Mouse (Mus musculus): Measurements from ENCODE around the gene Ctbp2. TPM values are rescaled to one million over a fixed set of nuclear protein-coding genes. Genes with fewer than 3 reads are reported as not detected.
A peak's percentile ranks its signal among the peaks of the same experiment; 100 is the strongest.

Ctbp2 gene
- polyA plus RNA-seq, 1 experiment from 2014 or later = 87.4 TPM

DNA sequence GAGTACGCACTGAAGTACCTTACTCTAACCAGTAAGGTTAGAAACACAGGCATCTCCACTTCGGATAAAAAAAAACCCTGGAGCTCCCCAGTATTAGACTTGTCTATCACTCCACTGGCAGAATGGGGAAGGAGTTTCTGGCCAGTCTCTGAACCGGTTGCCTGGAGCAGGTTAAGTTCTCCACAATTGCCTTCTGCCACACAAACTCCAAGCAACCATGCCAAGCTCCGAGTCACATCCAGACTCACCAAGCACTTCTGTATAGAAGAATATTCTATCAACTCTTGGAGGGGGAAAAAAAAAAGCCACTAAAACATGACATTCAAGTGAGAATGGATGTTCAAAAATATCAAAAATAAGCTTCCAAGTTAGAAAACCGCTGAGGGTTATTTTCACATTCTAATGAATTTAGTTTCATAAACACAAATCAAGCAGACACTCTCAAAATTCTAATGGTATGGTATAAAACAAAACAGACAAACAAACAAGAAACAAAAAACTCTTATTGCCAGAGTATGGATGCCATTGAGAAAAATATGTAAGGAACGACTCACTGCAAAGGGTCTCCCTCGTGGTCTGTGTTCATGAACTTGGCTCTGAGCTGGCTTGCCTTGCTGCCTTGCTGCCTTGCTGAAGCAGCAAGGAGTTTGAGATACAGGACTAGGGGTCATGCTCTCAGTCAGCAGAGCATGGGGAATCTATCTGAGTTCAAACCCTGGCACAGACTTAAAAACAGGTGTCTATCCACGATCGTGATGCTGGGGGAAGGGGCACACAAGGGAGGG is 29.3 kb downstream of the Ctbp2 start:
- H3K27ac ChIP-seq (replicated peaks) = no peak overlapping the region
- peaks cover 37% of the 10 kb centered on the region for H3K4me1 ChIP-seq
- no peak overlapping the region for H3K4me2 ChIP-seq (replicated peaks)
- ATAC-seq (replicated peaks) = no peak
- no peak overlapping the region for H3K4me3 ChIP-seq
- H3K27me3 ChIP-seq = no peaks in the 10 kb centered on the region
- H3K36me3 ChIP-seq = no peaks in the 10 kb centered on the region
- H3K9me3 ChIP-seq = no peaks in the 10 kb centered on the region
- H3K9ac ChIP-seq (replicated peaks) = no peak overlapping the region
- WGBS = 76% methylated on average over 9 of the region's 9 CpGs

DNA sequence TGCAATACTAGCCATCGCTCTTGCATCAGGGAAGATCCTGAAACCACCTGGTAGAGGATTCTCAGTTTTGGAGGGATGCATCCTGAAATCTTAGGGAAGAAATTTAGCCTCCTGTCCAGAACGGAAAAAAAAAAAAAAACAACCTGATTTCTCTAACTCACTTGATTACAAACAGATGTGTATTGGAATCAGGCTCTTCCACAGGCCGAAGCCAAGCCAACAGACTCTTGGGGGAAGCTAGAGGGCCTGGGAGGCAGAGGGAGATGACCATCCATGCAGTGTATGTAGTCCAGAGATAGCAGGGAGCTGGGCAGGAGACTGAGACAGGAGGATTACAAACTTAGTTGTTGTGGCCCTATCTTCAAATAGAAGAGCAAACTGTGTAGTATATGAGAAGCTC is 30.0 kb downstream of the Ctbp2 start:
- no peak for ATAC-seq (replicated peaks)
- Histone ChIP-seq H3K36me3 (no peaks in the 10 kb centered on the region), H3K27ac (replicated peaks) (no peak overlapping the region), H3K9me3 (no peaks in the 10 kb centered on the region), H3K4me1 (peaks cover 37% of the 10 kb centered on the region), H3K4me3 (no peak overlapping the region), H3K4me2 (replicated peaks) (no peak overlapping the region), H3K9ac (replicated peaks) (no peak overlapping the region), H3K27me3 (no peaks in the 10 kb centered on the region)
- 96% methylated on average over 3 of the region's 3 CpGs for WGBS

DNA sequence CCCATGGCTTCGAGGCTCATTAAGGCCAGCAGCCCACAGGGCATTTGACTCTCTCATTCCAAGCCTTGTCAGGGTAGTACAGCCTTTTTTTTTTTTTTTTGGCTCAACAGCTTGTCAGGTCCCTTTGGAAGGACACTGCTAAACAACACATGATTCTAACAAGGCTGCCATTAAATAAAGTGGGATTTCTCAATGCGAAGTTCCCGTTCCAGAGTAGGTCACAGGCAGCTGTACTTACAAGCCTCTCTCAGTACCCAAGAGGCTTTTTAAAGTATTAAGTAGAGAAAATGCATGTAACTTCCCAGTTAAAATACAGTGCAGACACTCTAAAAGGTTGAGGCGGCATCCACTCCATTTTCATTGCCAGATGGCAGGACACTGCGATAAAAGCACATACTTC is 30.4 kb downstream of the Ctbp2 start:
- ATAC-seq (replicated peaks) = no peak
- no peak overlapping the region for H3K9ac ChIP-seq (replicated peaks)
- H3K27me3 ChIP-seq = no peaks in the 10 kb centered on the region
- H3K4me3 ChIP-seq = no peak overlapping the region
- H3K4me1 ChIP-seq = peaks cover 38% of the 10 kb centered on the region
- no peaks in the 10 kb centered on the region for H3K9me3 ChIP-seq
- H3K27ac ChIP-seq (replicated peaks) = no peak overlapping the region
- WGBS = 74% methylated on average over 5 of the region's 5 CpGs
- no peak overlapping the region for H3K4me2 ChIP-seq (replicated peaks)
- H3K36me3 ChIP-seq = no peaks in the 10 kb centered on the region

DNA sequence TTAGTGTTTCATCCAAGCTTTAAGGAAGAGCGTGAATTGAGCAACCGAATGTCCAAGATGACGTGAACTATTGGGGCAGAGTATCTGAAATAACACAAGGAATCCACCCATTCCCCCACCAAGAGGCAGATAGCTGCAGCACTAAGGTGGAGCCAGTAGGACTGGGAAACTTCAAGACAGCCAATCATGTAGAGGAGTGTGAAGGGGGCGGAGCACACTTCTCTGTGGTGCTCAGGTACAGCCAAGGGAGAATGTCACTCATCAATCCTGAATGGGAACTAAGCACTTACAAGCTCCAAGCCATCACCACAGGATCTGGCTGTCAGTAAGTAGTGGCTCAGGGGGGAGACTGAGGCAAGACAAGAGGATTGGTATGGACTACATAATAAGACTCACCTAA is 33.5 kb downstream of the Ctbp2 start:
- Histone ChIP-seq H3K36me3 (no peaks in the 10 kb centered on the region), H3K9me3 (no peaks in the 10 kb centered on the region), H3K4me1 (peaks cover 48% of the 10 kb centered on the region), H3K4me3 (no peak overlapping the region), H3K27ac (replicated peaks) (no peak overlapping the region), H3K4me2 (replicated peaks) (no peak overlapping the region), H3K27me3 (no peaks in the 10 kb centered on the region), H3K9ac (replicated peaks) (no peak overlapping the region)
- ATAC-seq (replicated peaks) = no peak
- 85% methylated on average over 4 of the region's 4 CpGs for WGBS

DNA sequence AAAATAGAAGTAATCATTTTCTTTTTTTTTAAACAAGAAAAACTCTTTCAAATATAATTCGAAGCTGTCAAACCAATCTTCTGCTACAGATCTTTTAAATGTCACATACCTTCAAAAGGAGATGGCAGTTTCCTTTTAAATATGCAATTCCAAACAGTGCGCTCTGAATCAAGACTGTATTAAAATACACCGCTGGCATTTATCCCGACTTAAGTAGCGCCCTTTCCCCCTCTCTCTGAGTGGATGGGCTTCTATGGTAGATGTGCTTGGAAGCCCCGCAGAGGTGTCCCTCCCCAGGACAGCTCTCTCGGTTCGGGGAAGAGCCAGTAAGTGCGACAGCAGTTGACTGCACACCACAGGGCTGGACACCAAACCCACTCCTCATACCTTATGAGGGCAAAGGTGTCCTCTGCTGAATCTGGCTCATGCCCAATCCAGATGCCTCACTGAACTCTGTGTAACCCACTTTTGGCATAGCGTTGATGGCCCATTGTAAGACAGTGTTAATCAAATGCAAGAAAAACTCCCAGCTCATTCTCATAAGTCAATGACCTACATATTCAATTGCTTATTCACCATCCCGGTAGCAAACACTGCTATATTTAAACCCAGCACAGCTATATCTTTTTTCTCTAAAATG is 34.4 kb downstream of the Ctbp2 start:
- no peaks in the 10 kb centered on the region for H3K9me3 ChIP-seq
- no peak overlapping the region for H3K4me2 ChIP-seq (replicated peaks)
- H3K36me3 ChIP-seq = no peaks in the 10 kb centered on the region
- H3K4me1 ChIP-seq = peaks cover 50% of the 10 kb centered on the region
- H3K27ac ChIP-seq (replicated peaks) = peak overlapping the region; percentile 64
- WGBS = 47% methylated on average over 11 of the region's 11 CpGs
- no peak overlapping the region for H3K4me3 ChIP-seq
- peak; percentile 17; the same call in 1 of the 2 replicates for ATAC-seq (replicated peaks)
- no peaks in the 10 kb centered on the region for H3K27me3 ChIP-seq
- H3K9ac ChIP-seq (replicated peaks) = no peak overlapping the region

DNA sequence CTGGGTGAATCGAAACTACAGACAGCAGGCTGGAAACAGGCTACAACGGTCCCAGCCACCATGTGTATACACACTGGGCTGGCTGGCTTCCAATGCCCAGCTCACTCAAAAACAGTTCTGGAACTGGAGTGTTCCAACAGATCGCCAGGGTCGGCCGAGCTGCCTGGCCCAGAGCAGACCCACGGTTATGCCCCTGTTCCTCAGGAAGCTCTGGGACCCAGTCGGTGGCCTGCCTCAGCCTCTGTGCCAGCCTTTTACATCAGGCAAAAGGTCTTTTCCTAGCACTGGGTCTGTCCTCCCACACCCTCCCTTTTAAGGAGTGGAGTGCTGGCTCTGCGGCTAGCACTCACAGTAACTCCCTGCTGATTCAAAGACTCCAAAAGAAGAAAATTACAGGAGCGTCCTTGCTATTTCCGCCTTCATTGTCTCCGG is 35.3 kb downstream of the Ctbp2 start:
- H3K9ac ChIP-seq (replicated peaks) = 0 out of 2 replicates have a peak overlapping the region, but pooled peaks have one; percentile 0
- H3K4me3 ChIP-seq = no peak overlapping the region
- WGBS = 14% methylated on average over 11 of the region's 11 CpGs
- peak; percentile 83 for ATAC-seq (replicated peaks)
- no peaks in the 10 kb centered on the region for H3K9me3 ChIP-seq
- no peaks in the 10 kb centered on the region for H3K36me3 ChIP-seq
- H3K4me2 ChIP-seq (replicated peaks) = peak overlapping the region; percentile 12; the same call in 1 of the 2 replicates
- H3K4me1 ChIP-seq = peaks cover 49% of the 10 kb centered on the region
- peak overlapping the region; percentile 71 for H3K27ac ChIP-seq (replicated peaks)
- no peaks in the 10 kb centered on the region for H3K27me3 ChIP-seq

DNA sequence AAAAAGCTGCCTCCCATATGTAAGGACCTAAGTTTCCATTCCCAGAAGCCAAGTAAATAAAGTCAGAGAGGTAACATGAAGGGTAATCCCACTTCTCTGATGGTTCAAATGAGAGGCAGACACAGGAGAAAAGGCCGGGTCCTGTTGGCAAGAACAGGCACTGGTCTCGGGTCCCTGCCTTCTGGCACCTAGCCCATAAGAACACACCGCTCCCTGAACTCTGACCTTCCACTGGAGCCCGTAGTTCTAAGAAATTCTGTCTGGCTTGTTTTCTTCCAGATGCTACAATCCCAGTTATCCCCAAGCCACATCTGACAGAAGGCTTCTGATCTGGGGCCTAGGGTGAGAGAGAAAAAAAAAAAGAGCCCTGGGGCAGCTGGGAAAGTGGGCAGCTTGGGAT is 35.7 kb downstream of the Ctbp2 start:
- peak overlapping the region; percentile 12; the same call in 1 of the 2 replicates for H3K4me2 ChIP-seq (replicated peaks)
- no peaks in the 10 kb centered on the region for H3K36me3 ChIP-seq
- 58% methylated on average over 4 of the region's 4 CpGs for WGBS
- no peaks in the 10 kb centered on the region for H3K9me3 ChIP-seq
- H3K27ac ChIP-seq (replicated peaks) = peak overlapping the region; percentile 71
- ATAC-seq (replicated peaks) = no peak
- H3K4me1 ChIP-seq = peaks cover 46% of the 10 kb centered on the region
- H3K9ac ChIP-seq (replicated peaks) = 0 out of 2 replicates have a peak overlapping the region, but pooled peaks have one; percentile 0
- no peaks in the 10 kb centered on the region for H3K27me3 ChIP-seq
- H3K4me3 ChIP-seq = no peak overlapping the region

DNA sequence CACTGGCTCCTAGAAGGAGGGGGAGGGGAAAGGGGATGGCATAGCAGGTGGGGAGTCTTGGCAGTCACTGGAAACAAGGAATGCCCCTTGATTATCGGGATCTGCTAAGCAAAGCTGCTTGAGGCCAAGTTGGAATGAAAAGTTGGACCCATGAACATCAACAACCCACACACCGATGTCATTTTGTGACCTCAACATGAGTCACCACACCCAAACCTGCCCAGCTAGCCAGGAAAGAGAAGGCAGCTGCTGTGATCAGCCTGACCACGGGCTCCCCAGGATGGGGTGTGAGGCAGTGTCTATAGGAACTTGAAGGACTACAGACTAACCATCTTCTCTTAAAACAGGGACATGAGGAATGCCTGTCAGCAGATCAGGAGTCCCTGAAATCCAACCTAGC is 38.7 kb downstream of the Ctbp2 start:
- no peak overlapping the region for H3K9ac ChIP-seq (replicated peaks)
- H3K27ac ChIP-seq (replicated peaks) = no peak overlapping the region
- H3K27me3 ChIP-seq = no peaks in the 10 kb centered on the region
- WGBS = 90% methylated on average over 3 of the region's 3 CpGs
- ATAC-seq (replicated peaks) = no peak
- no peaks in the 10 kb centered on the region for H3K9me3 ChIP-seq
- peaks cover 51% of the 10 kb centered on the region for H3K4me1 ChIP-seq
- no peaks in the 10 kb centered on the region for H3K36me3 ChIP-seq
- H3K4me3 ChIP-seq = no peak overlapping the region
- no peak overlapping the region for H3K4me2 ChIP-seq (replicated peaks)

DNA sequence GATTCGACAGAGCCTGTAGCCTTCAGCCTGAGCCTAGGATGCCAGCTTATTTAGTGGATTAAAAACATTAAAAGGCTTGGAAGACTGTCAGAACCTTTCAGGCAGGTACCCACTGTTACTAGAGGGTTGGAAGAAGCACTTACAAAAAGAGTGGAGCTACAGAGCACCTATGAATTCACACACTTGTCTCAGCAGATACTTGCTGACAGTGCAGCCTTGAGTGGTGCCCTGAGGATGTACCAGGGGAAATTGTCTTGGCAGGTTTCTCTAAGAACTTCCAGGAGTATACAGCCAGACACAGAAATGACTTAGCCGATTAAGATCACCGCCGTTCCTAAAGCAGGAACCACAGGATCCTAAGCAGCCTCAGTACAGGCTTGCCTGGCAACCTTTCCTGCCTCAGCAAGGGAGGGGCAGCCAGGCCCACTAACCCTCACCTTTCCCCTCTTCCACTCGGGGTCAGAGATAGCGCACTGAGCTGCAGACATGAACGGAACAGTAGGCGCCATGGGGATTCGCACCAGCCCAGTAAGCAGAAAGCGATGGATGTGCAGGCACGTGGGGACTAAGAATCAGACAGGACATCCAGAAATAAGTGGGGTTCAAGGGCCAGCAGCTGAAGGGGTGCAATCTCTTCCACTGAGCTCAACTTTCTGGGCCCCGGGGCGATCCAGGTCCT is 40.1 kb downstream of the Ctbp2 start:
- Histone ChIP-seq H3K36me3 (no peaks in the 10 kb centered on the region), H3K4me2 (replicated peaks) (no peak overlapping the region), H3K4me3 (no peak overlapping the region), H3K4me1 (peaks cover 39% of the 10 kb centered on the region), H3K27ac (replicated peaks) (no peak overlapping the region), H3K9me3 (no peaks in the 10 kb centered on the region), H3K9ac (replicated peaks) (no peak overlapping the region), H3K27me3 (no peaks in the 10 kb centered on the region)
- ATAC-seq (replicated peaks) = no peak
- 89% methylated on average over 13 of the region's 13 CpGs for WGBS

DNA sequence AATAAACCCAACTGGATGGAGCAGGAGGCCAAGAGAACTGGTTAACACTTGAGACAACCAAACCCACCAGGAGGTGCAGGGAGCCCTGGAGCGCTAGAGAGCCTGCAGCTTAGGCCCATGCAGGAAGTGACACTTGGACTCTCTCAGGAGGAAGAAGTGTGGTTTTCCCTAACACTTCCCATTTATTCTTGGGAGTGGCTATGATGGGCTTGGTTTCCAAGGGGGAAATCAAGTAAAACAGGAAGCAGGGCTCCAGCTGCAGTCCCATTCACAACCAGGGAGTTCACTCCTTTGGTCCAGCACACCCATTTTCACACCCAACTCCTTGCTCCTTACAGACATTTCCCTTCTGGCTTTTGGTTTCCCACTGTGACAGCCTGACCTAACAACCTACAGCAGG is 45.2 kb downstream of the Ctbp2 start:
- H3K27me3 ChIP-seq = no peaks in the 10 kb centered on the region
- no peak overlapping the region for H3K4me3 ChIP-seq
- WGBS = 88% methylated on average over 1 of the region's 1 CpGs
- H3K9ac ChIP-seq (replicated peaks) = no peak overlapping the region
- no peak overlapping the region for H3K27ac ChIP-seq (replicated peaks)
- no peaks in the 10 kb centered on the region for H3K9me3 ChIP-seq
- no peaks in the 10 kb centered on the region for H3K36me3 ChIP-seq
- peaks cover 45% of the 10 kb centered on the region for H3K4me1 ChIP-seq
- ATAC-seq (replicated peaks) = no peak
- H3K4me2 ChIP-seq (replicated peaks) = no peak overlapping the region

DNA sequence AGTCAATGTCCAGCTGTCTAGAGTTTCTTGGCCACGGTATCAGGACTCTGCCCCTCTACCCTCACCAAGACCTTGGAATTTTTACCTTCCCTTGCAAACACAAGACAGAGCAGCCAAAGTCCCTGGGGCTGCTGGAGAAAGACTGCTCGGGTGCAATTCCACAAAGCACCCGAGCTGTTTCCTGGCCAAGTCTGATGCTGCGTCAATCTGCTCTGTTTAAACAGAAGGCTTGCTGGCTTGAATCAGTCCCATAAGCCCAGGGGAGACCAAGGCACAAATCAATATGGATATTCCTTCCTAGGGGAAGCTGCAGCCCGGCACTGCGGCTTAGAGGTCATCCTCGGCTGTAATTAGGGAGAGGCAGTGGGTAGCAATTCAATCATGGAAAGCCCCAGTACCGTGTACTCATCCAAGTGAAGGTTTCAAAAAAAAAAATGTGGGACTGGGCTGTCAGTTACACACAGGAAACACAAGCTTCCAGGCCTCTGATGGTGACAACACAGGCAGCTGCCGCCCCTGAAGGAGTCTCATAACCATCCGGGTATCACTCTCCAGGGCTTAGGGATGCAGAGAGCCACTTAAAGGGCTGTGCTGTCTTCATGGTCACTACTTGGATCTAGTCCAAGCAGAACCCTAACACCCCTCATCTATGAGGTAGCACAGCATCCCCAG is 49.6 kb downstream of the Ctbp2 start:
- ATAC-seq (replicated peaks) = peak; percentile 60
- no peak overlapping the region for H3K9ac ChIP-seq (replicated peaks)

More for the DNA sequence above, 49.6 kb downstream of the Ctbp2 start:
- H3K4me3 ChIP-seq = no peak overlapping the region
- H3K4me1 ChIP-seq = peaks cover 71% of the 10 kb centered on the region
- WGBS = 31% methylated on average over 10 of the region's 10 CpGs
- H3K27ac ChIP-seq (replicated peaks) = peak overlapping the region; percentile 85
- H3K9me3 ChIP-seq = no peaks in the 10 kb centered on the region
- no peak overlapping the region for H3K4me2 ChIP-seq (replicated peaks)
- H3K36me3 ChIP-seq = no peaks in the 10 kb centered on the region
- no peaks in the 10 kb centered on the region for H3K27me3 ChIP-seq

Measured in forebrain, embryonic 15.5 days (tissue).